Mouse (Mus musculus): ENCODE measurements around the gene Rab33b. TPM values are rescaled to one million over a fixed set of nuclear protein-coding genes. Genes with fewer than 3 reads are reported as not detected.

Rab33b gene
- polyA plus RNA-seq, 1 experiment from 2014 or later: 33.7 TPM

GRCm38 (mm10) chr3:51484370-51484769 lies 650 bp downstream of the Rab33b start:
- Histone ChIP-seq H3K4me3 (replicated peaks; ENCODE audit: low read length) (peak overlapping the region; percentile 52), H3K36me3 (ENCODE audit: control insufficient read depth, insufficient read depth) (no peaks in the 10 kb centered on the region), H3K9me3 (ENCODE audit: control insufficient read depth, low read length) (no peaks in the 10 kb centered on the region), H3K4me2 (ENCODE audit: low read length) (peak overlapping the region; percentile 84), H3K4me1 (replicated peaks; ENCODE audit: control insufficient read depth, insufficient read depth, low read length) (peaks cover 28% of the 10 kb centered on the region), H3K27ac (ENCODE audit: low read length) (peak overlapping the region; percentile 96), H3K27me3 (replicated peaks; ENCODE audit: control insufficient read depth, insufficient read depth, low read length) (no peaks in the 10 kb centered on the region), H3K9ac (replicated peaks; ENCODE audit: low read depth, low read length) (peak overlapping the region; percentile 88)
- 0% methylated on average over 33 of the region's 33 CpGs for WGBS
- ATAC-seq: no peak; the same call in none of the 2 replicates

GRCm38 (mm10) chr3:51485347-51485746 lies 1.6 kb downstream of the Rab33b start:
- Histone ChIP-seq H3K4me3 (replicated peaks; ENCODE audit: low read length) (peak overlapping the region; percentile 52), H3K4me2 (ENCODE audit: low read length) (peak overlapping the region; percentile 84), H3K4me1 (replicated peaks; ENCODE audit: control insufficient read depth, insufficient read depth, low read length) (peaks cover 30% of the 10 kb centered on the region), H3K36me3 (ENCODE audit: control insufficient read depth, insufficient read depth) (no peaks in the 10 kb centered on the region), H3K9ac (replicated peaks; ENCODE audit: low read depth, low read length) (no peak overlapping the region), H3K27me3 (replicated peaks; ENCODE audit: control insufficient read depth, insufficient read depth, low read length) (no peaks in the 10 kb centered on the region), H3K27ac (ENCODE audit: low read length) (no peak overlapping the region), H3K9me3 (ENCODE audit: control insufficient read depth, low read length) (no peaks in the 10 kb centered on the region)
- WGBS: 79% methylated on average over 4 of the region's 4 CpGs
- no peak for ATAC-seq

- 66% methylated on average over 4 of the region's 4 CpGs for WGBS
- Histone ChIP-seq H3K4me2 (ENCODE audit: low read length) (no peak overlapping the region), H3K27ac (ENCODE audit: low read length) (no peak overlapping the region), H3K4me3 (replicated peaks; ENCODE audit: low read length) (no peak overlapping the region), H3K9ac (replicated peaks; ENCODE audit: low read depth, low read length) (no peak overlapping the region), H3K9me3 (ENCODE audit: control insufficient read depth, low read length) (no peaks in the 10 kb centered on the region), H3K4me1 (replicated peaks; ENCODE audit: control insufficient read depth, insufficient read depth, low read length) (peaks cover 33% of the 10 kb centered on the region), H3K27me3 (replicated peaks; ENCODE audit: control insufficient read depth, insufficient read depth, low read length) (no peaks in the 10 kb centered on the region), H3K36me3 (ENCODE audit: control insufficient read depth, insufficient read depth) (no peaks in the 10 kb centered on the region)
- ATAC-seq: no peak
Measured at GRCm38 (mm10) chr3:51486491-51487195, 2.9 kb downstream of the Rab33b start.

GRCm38 (mm10) chr3:51490088-51490753 lies 6.5 kb downstream of the Rab33b start:
- Histone ChIP-seq H3K36me3 (ENCODE audit: control insufficient read depth, insufficient read depth) (peaks cover 4% of the 10 kb centered on the region), H3K27me3 (replicated peaks; ENCODE audit: control insufficient read depth, insufficient read depth, low read length) (no peaks in the 10 kb centered on the region), H3K9ac (replicated peaks; ENCODE audit: low read depth, low read length) (no peak overlapping the region), H3K9me3 (ENCODE audit: control insufficient read depth, low read length) (no peaks in the 10 kb centered on the region), H3K4me2 (ENCODE audit: low read length) (no peak overlapping the region), H3K4me1 (replicated peaks; ENCODE audit: control insufficient read depth, insufficient read depth, low read length) (peaks cover 18% of the 10 kb centered on the region), H3K27ac (ENCODE audit: low read length) (0 out of 2 replicates have a peak overlapping the region, but pooled peaks have one; percentile 28), H3K4me3 (replicated peaks; ENCODE audit: low read length) (no peak overlapping the region)
- WGBS: 49% methylated on average over 7 of the region's 7 CpGs
- ATAC-seq: 0 out of 2 replicates have a peak, but pooled peaks have one; percentile 39

- no peak overlapping the region for H3K4me2 ChIP-seq (ENCODE audit: low read length)
Measured at GRCm38 (mm10) chr3:51493272-51493838, 9.6 kb downstream of the Rab33b start.

GRCm38 (mm10) chr3:51494466-51494865 lies 10.7 kb downstream of the Rab33b start:
- peaks cover 5% of the 10 kb centered on the region; the same call in 1 of the 2 replicates for H3K4me1 ChIP-seq (replicated peaks; ENCODE audit: control insufficient read depth, insufficient read depth, low read length)
- no peaks in the 10 kb centered on the region for H3K27me3 ChIP-seq (replicated peaks; ENCODE audit: control insufficient read depth, insufficient read depth, low read length)
- no peak overlapping the region for H3K4me3 ChIP-seq (replicated peaks; ENCODE audit: low read length)
- ATAC-seq: no peak
- H3K9me3 ChIP-seq (ENCODE audit: control insufficient read depth, low read length): no peaks in the 10 kb centered on the region
- no peak overlapping the region for H3K27ac ChIP-seq (ENCODE audit: low read length)
- peaks cover 4% of the 10 kb centered on the region for H3K36me3 ChIP-seq (ENCODE audit: control insufficient read depth, insufficient read depth)
- no peak overlapping the region for H3K4me2 ChIP-seq (ENCODE audit: low read length)
- 78% methylated on average over 2 of the region's 2 CpGs for WGBS
- no peak overlapping the region for H3K9ac ChIP-seq (replicated peaks; ENCODE audit: low read depth, low read length)

More at GRCm38 (mm10) chr3:51493272-51493838, 9.6 kb downstream of the Rab33b start:
- 89% methylated on average over 13 of the region's 13 CpGs for WGBS
- Histone ChIP-seq H3K27me3 (replicated peaks; ENCODE audit: control insufficient read depth, insufficient read depth, low read length) (no peaks in the 10 kb centered on the region), H3K27ac (ENCODE audit: low read length) (no peak overlapping the region), H3K4me3 (replicated peaks; ENCODE audit: low read length) (no peak overlapping the region), H3K9me3 (ENCODE audit: control insufficient read depth, low read length) (no peaks in the 10 kb centered on the region), H3K36me3 (ENCODE audit: control insufficient read depth, insufficient read depth) (peaks cover 4% of the 10 kb centered on the region), H3K9ac (replicated peaks; ENCODE audit: low read depth, low read length) (no peak overlapping the region), H3K4me1 (replicated peaks; ENCODE audit: control insufficient read depth, insufficient read depth, low read length) (peaks cover 5% of the 10 kb centered on the region; the same call in 1 of the 2 replicates)
- no peak for ATAC-seq

- no peak overlapping the region for H3K4me2 ChIP-seq (ENCODE audit: low read length)
- no peak overlapping the region for H3K27ac ChIP-seq (ENCODE audit: low read length)
- H3K9ac ChIP-seq (replicated peaks; ENCODE audit: low read depth, low read length): no peak overlapping the region
- H3K4me3 ChIP-seq (replicated peaks; ENCODE audit: low read length): no peak overlapping the region
- H3K36me3 ChIP-seq (ENCODE audit: control insufficient read depth, insufficient read depth): peaks cover 4% of the 10 kb centered on the region
- no peaks in the 10 kb centered on the region for H3K4me1 ChIP-seq (replicated peaks; ENCODE audit: control insufficient read depth, insufficient read depth, low read length)
- WGBS: 92% methylated on average over 9 of the region's 9 CpGs
- ATAC-seq: no peak
- no peaks in the 10 kb centered on the region for H3K27me3 ChIP-seq (replicated peaks; ENCODE audit: control insufficient read depth, insufficient read depth, low read length)
- no peaks in the 10 kb centered on the region for H3K9me3 ChIP-seq (ENCODE audit: control insufficient read depth, low read length)
Measured at GRCm38 (mm10) chr3:51495646-51496045, 11.9 kb downstream of the Rab33b start.

- WGBS: 95% methylated on average over 1 of the region's 1 CpGs
- Histone ChIP-seq H3K27ac (ENCODE audit: low read length) (no peak overlapping the region), H3K4me1 (replicated peaks; ENCODE audit: control insufficient read depth, insufficient read depth, low read length) (no peaks in the 10 kb centered on the region), H3K27me3 (replicated peaks; ENCODE audit: control insufficient read depth, insufficient read depth, low read length) (no peaks in the 10 kb centered on the region), H3K36me3 (ENCODE audit: control insufficient read depth, insufficient read depth) (peaks cover 4% of the 10 kb centered on the region), H3K9me3 (ENCODE audit: control insufficient read depth, low read length) (no peaks in the 10 kb centered on the region), H3K9ac (replicated peaks; ENCODE audit: low read depth, low read length) (no peak overlapping the region), H3K4me2 (ENCODE audit: low read length) (no peak overlapping the region), H3K4me3 (replicated peaks; ENCODE audit: low read length) (no peak overlapping the region)
- no peak for ATAC-seq
Measured at GRCm38 (mm10) chr3:51497978-51498377, 14.3 kb downstream of the Rab33b start.

GRCm38 (mm10) chr3:51498659-51499058 lies 14.9 kb downstream of the Rab33b start:
- Histone ChIP-seq H3K4me1 (replicated peaks; ENCODE audit: control insufficient read depth, insufficient read depth, low read length) (no peaks in the 10 kb centered on the region), H3K27me3 (replicated peaks; ENCODE audit: control insufficient read depth, insufficient read depth, low read length) (no peaks in the 10 kb centered on the region), H3K4me2 (ENCODE audit: low read length) (no peak overlapping the region), H3K9me3 (ENCODE audit: control insufficient read depth, low read length) (no peaks in the 10 kb centered on the region), H3K27ac (ENCODE audit: low read length) (no peak overlapping the region), H3K4me3 (replicated peaks; ENCODE audit: low read length) (no peak overlapping the region), H3K36me3 (ENCODE audit: control insufficient read depth, insufficient read depth) (peaks cover 4% of the 10 kb centered on the region), H3K9ac (replicated peaks; ENCODE audit: low read depth, low read length) (no peak overlapping the region)
- 79% methylated on average over 5 of the region's 5 CpGs for WGBS
- ATAC-seq: no peak

Data from forebrain, embryonic 16.5 days (tissue).